Mouse (Mus musculus) stomach, postnatal 0 days (tissue): ENCODE results near the gene Nup50. TPM values are rescaled to one million over a fixed set of nuclear protein-coding genes. Genes with fewer than 3 reads are reported as not detected.

Experiments
- ATAC-seq: fragments of 200-750 bp; cut with Nextera tagmentation; 2 replicates; pipeline ENCODE4 v1.8.0; 2017; ENCODE audit not compliant: low FRiP score, low TSS enrichment
- DNase-seq: peaks from one replicate; pipeline ENCODE4 v3.0.0-alpha.2; 2016; ENCODE audit warnings: low spot score
- H3K27ac ChIP-seq: fragments of 300-500 bp; sonication (generic); replicated peaks from 2 replicates; pipeline ENCODE4 v1.5.1; 2014; ENCODE audit warnings: mild to moderate bottlenecking, control low read depth
- H3K27me3 ChIP-seq: fragments of 300-500 bp; sonication (generic); 2 replicates; pipeline ENCODE4 v1.6.1; 2014; ENCODE audit warnings: low read length; ENCODE audit not compliant: control insufficient read depth, insufficient read depth
- H3K36me3 ChIP-seq: fragments of 300-500 bp; sonication (generic); 2 replicates; pipeline ENCODE4 v1.6.1; 2014; ENCODE audit warnings: low read length, mixed read lengths; ENCODE audit not compliant: control insufficient read depth, insufficient read depth
- H3K4me1 ChIP-seq: fragments of 300-500 bp; sonication (generic); replicated peaks from 2 replicates; pipeline ENCODE4 v1.6.1; 2014; ENCODE audit warnings: antibody characterized with exemption; ENCODE audit not compliant: control insufficient read depth, insufficient read depth
- H3K4me2 ChIP-seq: fragments of 300-500 bp; sonication (generic); replicated peaks from 2 replicates; pipeline ENCODE4 v1.6.1; 2014; ENCODE audit warnings: low read depth, mild to moderate bottlenecking, control low read depth, moderate library complexity
- H3K4me3 ChIP-seq: fragments of 300-500 bp; sonication (generic); 2 replicates; pipeline ENCODE4 v1.5.1; 2014; ENCODE audit warnings: low read depth, low read length, control low read depth
- H3K9ac ChIP-seq: fragments of 300-500 bp; sonication (generic); 2 replicates; pipeline ENCODE4 v1.6.1; 2014; ENCODE audit warnings: mild to moderate bottlenecking, low read length, control low read depth, mixed read lengths
- H3K9me3 ChIP-seq: fragments of 300-500 bp; sonication (generic); 2 replicates; pipeline ENCODE4 v1.6.1; 2016; ENCODE audit warnings: low read length; ENCODE audit not compliant: control insufficient read depth
- CTCF ChIP-seq: IDR thresholded peaks from 2 replicates; pipeline ENCODE4 v1.5.1; 2016; ENCODE audit warnings: antibody characterized with exemption, low read depth, mild to moderate bottlenecking, moderate library complexity
- EP300 ChIP-seq: optimal IDR thresholded peaks from 2 replicates; pipeline ENCODE3; 2016; ENCODE audit warnings: antibody characterized with exemption
- WGBS: fragments of 180-500 bp; shearing (Covaris S2); extraction: QIAGEN DNeasy Blood & Tissue Kit; methylation state at CpG from one replicate; pipeline ENCODE4 v1.1.7; 2014; 5-methylcytosine and 5-hydroxymethylcytosine counted together
- polyA plus RNA-seq: library from polyadenylated mRNA; unstranded; fragments of >200 nt; fragmentation: Nextera tagmentation; extraction: Ambion mirVana; gene quantifications from 2 replicates; pipeline ENCODE4 v1.2.1, GENCODE M21; 2015

Gene Nup50
- polyA plus RNA-seq, 1 experiment from 2014 or later: 17.7 TPM

- Histone ChIP-seq H3K27me3 (no peaks in the 10 kb centered on the region), H3K36me3 (no peaks in the 10 kb centered on the region), H3K4me2 (no peak overlapping the region), H3K4me1 (no peaks in the 10 kb centered on the region; the same call in 1 of the 2 replicates), H3K4me3 (no peak overlapping the region), H3K27ac (no peak overlapping the region), H3K9ac (no peak overlapping the region), H3K9me3 (no peaks in the 10 kb centered on the region)
- 81% methylated on average over 12 of the region's 12 CpGs for WGBS
- DNase-seq (no peak), ATAC-seq (no peak)
- TF ChIP-seq EP300 (no peak), CTCF (no peak)
These were observed 62.4 kb downstream of the Nup50 start for GRCm38 (mm10) chr15:84985516-84986160.

- H3K27me3 ChIP-seq: no peaks in the 10 kb centered on the region
- ATAC-seq (no peak), DNase-seq (no peak)
- peak overlapping the region; percentile 92 for H3K9ac ChIP-seq
- H3K4me2 ChIP-seq: peak overlapping the region; percentile 93
- peak overlapping the region; percentile 74 for H3K4me3 ChIP-seq
- H3K9me3 ChIP-seq: no peaks in the 10 kb centered on the region
- no peaks in the 10 kb centered on the region for H3K36me3 ChIP-seq
- TF ChIP-seq EP300: no peak
- no peak for TF ChIP-seq CTCF
- 63% methylated on average over 4 of the region's 4 CpGs for whole genome bisulfite sequencing
- no peaks in the 10 kb centered on the region; the same call in 1 of the 2 replicates for H3K4me1 ChIP-seq
- no peak overlapping the region for H3K27ac ChIP-seq
These were observed 63.2 kb downstream of the Nup50 start for GRCm38 (mm10) chr15:84986171-84987019.

DNA sequence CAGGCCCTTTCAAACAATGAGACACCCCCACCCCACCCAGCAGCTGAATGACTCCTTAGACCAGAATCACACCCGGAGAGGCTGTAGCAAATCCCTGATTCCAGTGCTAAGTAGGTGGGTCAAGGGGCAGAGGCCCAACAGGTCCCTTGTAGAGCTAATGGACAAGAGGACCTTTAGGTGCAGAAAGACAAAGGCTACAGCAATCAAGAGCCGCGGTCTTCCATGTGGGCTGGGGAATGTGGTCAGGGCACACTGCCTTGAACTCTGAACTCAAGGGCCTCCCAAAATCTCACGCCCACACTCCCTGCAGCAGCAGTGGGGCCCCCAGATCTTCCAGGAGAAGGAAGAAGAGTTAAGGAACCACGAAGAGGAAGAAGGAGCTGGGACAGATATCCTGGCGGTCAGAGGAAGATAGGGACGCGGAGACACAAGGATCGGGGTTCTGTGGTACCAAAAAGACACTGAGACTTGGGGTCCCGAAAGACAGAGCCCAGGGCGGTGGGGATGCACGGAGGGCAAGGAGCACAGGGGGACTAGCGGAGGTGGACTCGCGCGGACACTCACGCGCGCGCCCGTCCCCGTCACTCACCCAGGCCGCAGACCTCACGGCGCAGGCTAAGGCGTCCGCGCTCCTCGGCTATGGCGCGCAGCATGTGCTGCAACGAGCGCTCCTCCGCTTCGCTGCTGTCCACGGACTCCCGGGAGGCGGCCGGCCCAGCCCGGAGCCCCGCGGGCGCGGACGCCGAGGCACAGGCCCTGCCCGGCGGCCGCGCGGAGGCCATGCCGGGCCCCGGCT, 64.0 kb downstream of the Nup50 start:
- DNase-seq (peak; percentile 57), ATAC-seq (peak; percentile 64)
- peak overlapping the region; percentile 93 for H3K4me2 ChIP-seq
- H3K4me1 ChIP-seq: no peaks in the 10 kb centered on the region; the same call in 1 of the 2 replicates
- H3K36me3 ChIP-seq: no peaks in the 10 kb centered on the region
- H3K4me3 ChIP-seq: peak overlapping the region; percentile 74
- TF ChIP-seq CTCF (no peak), EP300 (no peak)
- 1% methylated on average over 40 of the region's 53 CpGs for WGBS
- H3K9me3 ChIP-seq: no peaks in the 10 kb centered on the region
- H3K27ac ChIP-seq: peak overlapping the region; percentile 91
- H3K27me3 ChIP-seq: no peaks in the 10 kb centered on the region
- peak overlapping the region; percentile 92 for H3K9ac ChIP-seq

GRCm38 (mm10) chr15:84987874-84988825, 64.9 kb downstream of the Nup50 start, which contains the start of gene 5031439G07Rik:
TSS of gene 5031439G07Rik (minus strand) at chr15:84988551.
- Histone ChIP-seq H3K4me2 (peak within 1 kb of the TSS; percentile 93), H3K36me3 (no peaks in the 10 kb centered on the region), H3K4me3 (peak within 1 kb of the TSS; percentile 74), H3K9ac (peak within 1 kb of the TSS; percentile 92), H3K27me3 (no peaks in the 10 kb centered on the region), H3K9me3 (no peaks in the 10 kb centered on the region), H3K27ac (peak within 1 kb of the TSS; percentile 91), H3K4me1 (no peaks in the 10 kb centered on the region; the same call in 1 of the 2 replicates)
- ATAC-seq (peak; percentile 93), DNase-seq (peak; percentile 97)
- WGBS: 2% methylated on average over 47 of the region's 59 CpGs
- TF ChIP-seq EP300: no peak
- TF ChIP-seq CTCF: no peak

DNA sequence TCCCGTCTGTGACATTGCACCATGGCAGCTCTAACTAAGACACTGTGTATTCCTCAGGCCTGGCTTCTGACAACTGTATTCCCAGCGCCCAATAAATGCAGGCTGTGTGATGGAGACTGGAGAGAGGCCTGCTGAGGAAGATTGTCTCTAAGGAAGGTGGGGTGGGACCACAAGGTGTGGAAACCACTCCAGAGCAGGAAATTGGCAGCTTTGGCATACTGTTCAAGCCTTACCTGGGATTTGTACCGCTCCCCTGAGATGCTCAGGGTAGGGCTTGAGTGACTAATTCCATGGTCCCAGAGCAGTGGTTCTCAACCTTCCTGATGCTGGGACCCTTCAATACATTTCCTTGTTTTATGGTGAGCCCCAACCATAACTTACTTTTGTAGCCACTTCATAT, 65.9 kb downstream of the Nup50 start:
- H3K4me1 ChIP-seq: no peaks in the 10 kb centered on the region; the same call in 1 of the 2 replicates
- peak overlapping the region; percentile 78; the same call in 1 of the 2 replicates for H3K27ac ChIP-seq
- no peak for DNase-seq
- no peaks in the 10 kb centered on the region for H3K36me3 ChIP-seq
- WGBS: 70% methylated on average over 3 of the region's 3 CpGs
- no peaks in the 10 kb centered on the region for H3K9me3 ChIP-seq
- H3K4me2 ChIP-seq: no peak overlapping the region
- no peak overlapping the region for H3K9ac ChIP-seq
- H3K4me3 ChIP-seq: no peak overlapping the region
- TF ChIP-seq CTCF (no peak), EP300 (no peak)
- H3K27me3 ChIP-seq: no peaks in the 10 kb centered on the region
- ATAC-seq: no peak
